Mouse (Mus musculus) limb, embryonic 14.5 days (tissue): ENCODE results near the gene Gpsm1. TPM values are rescaled to one million over a fixed set of nuclear protein-coding genes. Genes with fewer than 3 reads are reported as not detected.

ENCODE experiments used
- ATAC-seq: fragments of 200-750 bp; cut with Nextera tagmentation; 2 replicates; pipeline ENCODE4 v1.8.0; 2017; ENCODE audit warnings: low read depth, moderate number of reproducible peaks, moderate TSS enrichment; ENCODE audit not compliant: low FRiP score
- DNase-seq: peaks from one replicate; pipeline ENCODE4 v3.0.0-alpha.2; 2015; ENCODE audit warnings: low spot score
- H3K27ac ChIP-seq: fragments of 300-500 bp; sonication (generic); replicated peaks from 2 replicates; pipeline ENCODE4 v1.5.1; 2014; ENCODE audit warnings: low read depth, mild to moderate bottlenecking, low read length, moderate library complexity, mixed read lengths
- H3K27me3 ChIP-seq: fragments of 300-500 bp; sonication (generic); 2 replicates; pipeline ENCODE4 v1.6.1; 2014; ENCODE audit warnings: low read length, mixed read lengths; ENCODE audit not compliant: control insufficient read depth, insufficient read depth
- H3K36me3 ChIP-seq: fragments of 300-500 bp; sonication (generic); 2 replicates; pipeline ENCODE4 v1.6.1; 2014; ENCODE audit warnings: mild to moderate bottlenecking, low read length, moderate library complexity, mixed read lengths; ENCODE audit not compliant: control insufficient read depth, insufficient read depth
- H3K4me1 ChIP-seq: fragments of 300-500 bp; sonication (generic); 2 replicates; pipeline ENCODE4 v1.6.1; 2014; ENCODE audit warnings: antibody characterized with exemption, low read length, mixed read lengths; ENCODE audit not compliant: control insufficient read depth, insufficient read depth
- H3K4me2 ChIP-seq: fragments of 300-500 bp; sonication (generic); replicated peaks from 2 replicates; pipeline ENCODE4 v1.6.1; 2014; ENCODE audit warnings: low read depth, mild to moderate bottlenecking, low read length, moderate library complexity; ENCODE audit not compliant: severe bottlenecking
- H3K4me3 ChIP-seq: fragments of 300-500 bp; sonication (generic); replicated peaks from 2 replicates; pipeline ENCODE4 v1.5.1; 2014; ENCODE audit warnings: low read length
- H3K9ac ChIP-seq: fragments of 300-500 bp; sonication (generic); 2 replicates; pipeline ENCODE4 v1.6.1; 2014; ENCODE audit warnings: mild to moderate bottlenecking, low read depth, low read length, moderate library complexity; ENCODE audit not compliant: severe bottlenecking
- H3K9me3 ChIP-seq: fragments of 300-500 bp; sonication (generic); 2 replicates; pipeline ENCODE4 v1.6.1; 2016; ENCODE audit warnings: low read length; ENCODE audit not compliant: control insufficient read depth
- POLR2A ChIP-seq: fragments of 200-500 bp; IDR thresholded peaks from 2 replicates; pipeline ENCODE4 v1.8.0; 2012; ENCODE audit warnings: inconsistent platforms, mild to moderate bottlenecking, moderate library complexity, borderline replicate concordance; ENCODE audit not compliant: insufficient read depth, insufficient read length; ENCODE audit errors: extremely low read depth
- WGBS: fragments of 180-500 bp; shearing (Covaris S2); extraction: QIAGEN DNeasy Blood & Tissue Kit; methylation state at CpG from one replicate; pipeline ENCODE4 v1.1.7; 2014; 5-methylcytosine and 5-hydroxymethylcytosine counted together
- polyA plus RNA-seq, 2 experiments: library from polyadenylated mRNA; depleted of rRNA in 1 of 2; stranded (reverse) in 1 of 2; unstranded in 1 of 2; fragments of >200 nt; fragmentation: Nextera tagmentation in 1 of 2; extraction: Ambion mirVana in 1 of 2; gene quantifications; 2 replicates each; pipeline versions ENCODE4 v1.2.1 to v1.2.3; 2012 to 2014

Gene Gpsm1
- polyA plus RNA-seq, 2 experiments = 31.0 to 78.4 TPM

- ATAC-seq (no peak), DNase-seq (no peak)
Measured at GRCm38 (mm10) chr2:26357484-26357883, 42.2 kb downstream of the Gpsm1 start.

GRCm38 (mm10) chr2:26358667-26359320 is 43.5 kb downstream of the Gpsm1 start:
- no peaks in the 10 kb centered on the region for H3K27me3 ChIP-seq
- DNase-seq (no peak), ATAC-seq (no peak)
- H3K9me3 ChIP-seq = no peaks in the 10 kb centered on the region
- no peak overlapping the region for H3K9ac ChIP-seq
- H3K4me3 ChIP-seq = no peak overlapping the region
- H3K4me2 ChIP-seq = no peak overlapping the region
- H3K4me1 ChIP-seq = no peaks in the 10 kb centered on the region
- H3K36me3 ChIP-seq = peaks cover 16% of the 10 kb centered on the region
- WGBS = 87% methylated on average over 13 of the region's 13 CpGs
- no peak overlapping the region for H3K27ac ChIP-seq
- TF ChIP-seq POLR2A = no peak

More at GRCm38 (mm10) chr2:26357484-26357883, 42.2 kb downstream of the Gpsm1 start:
- Histone ChIP-seq H3K9me3 (no peaks in the 10 kb centered on the region), H3K9ac (no peak overlapping the region; the same call in 1 of the 2 replicates), H3K36me3 (peaks cover 5% of the 10 kb centered on the region), H3K27ac (no peak overlapping the region), H3K4me1 (peaks cover 4% of the 10 kb centered on the region; the same call in 1 of the 2 replicates), H3K27me3 (no peaks in the 10 kb centered on the region), H3K4me2 (no peak overlapping the region), H3K4me3 (no peak overlapping the region)
- 46% methylated on average over 15 of the region's 15 CpGs for WGBS
- no peak for TF ChIP-seq POLR2A

GRCm38 (mm10) chr2:26359983-26360382 is 44.7 kb downstream of the Gpsm1 start:
- H3K27ac ChIP-seq = no peak overlapping the region
- DNase-seq (no peak), ATAC-seq (no peak)
- no peaks in the 10 kb centered on the region for H3K9me3 ChIP-seq
- no peak overlapping the region for H3K9ac ChIP-seq
- no peaks in the 10 kb centered on the region for H3K27me3 ChIP-seq
- H3K36me3 ChIP-seq = peaks cover 28% of the 10 kb centered on the region
- no peak overlapping the region for H3K4me2 ChIP-seq
- 95% methylated on average over 6 of the region's 6 CpGs for WGBS
- H3K4me1 ChIP-seq = no peaks in the 10 kb centered on the region
- no peak for TF ChIP-seq POLR2A
- H3K4me3 ChIP-seq = no peak overlapping the region

GRCm38 (mm10) chr2:26360772-26361171 is 45.5 kb downstream of the Gpsm1 start, which contains the start of gene Card9:
Gene Card9, minus strand, starts transcription at chr2:26360918.
- ATAC-seq (no peak), DNase-seq (no peak)
- H3K27ac ChIP-seq = no peak within 1 kb of the TSS
- no peak within 1 kb of the TSS for H3K4me3 ChIP-seq
- peaks cover 33% of the 10 kb centered on the region for H3K36me3 ChIP-seq
- no peaks in the 10 kb centered on the region for H3K4me1 ChIP-seq
- H3K9ac ChIP-seq = no peak within 1 kb of the TSS
- WGBS = 50% methylated on average over 3 of the region's 3 CpGs
- no peak within 1 kb of the TSS for H3K4me2 ChIP-seq
- TF ChIP-seq POLR2A = no peak
- H3K9me3 ChIP-seq = no peaks in the 10 kb centered on the region
- no peaks in the 10 kb centered on the region for H3K27me3 ChIP-seq

- WGBS = 77% methylated on average over 5 of the region's 5 CpGs
Measured at GRCm38 (mm10) chr2:26362991-26363390, 47.7 kb downstream of the Gpsm1 start.

GRCm38 (mm10) chr2:26363481-26363880 is 48.2 kb downstream of the Gpsm1 start:
- Histone ChIP-seq H3K27me3 (no peaks in the 10 kb centered on the region), H3K9ac (no peak overlapping the region), H3K4me3 (no peak overlapping the region), H3K4me2 (no peak overlapping the region), H3K27ac (no peak overlapping the region), H3K4me1 (no peaks in the 10 kb centered on the region), H3K36me3 (peaks cover 61% of the 10 kb centered on the region), H3K9me3 (no peaks in the 10 kb centered on the region)
- no peak for ATAC-seq
- WGBS = 88% methylated on average over 5 of the region's 5 CpGs
- TF ChIP-seq POLR2A = no peak
- no peak for DNase-seq

More at GRCm38 (mm10) chr2:26362991-26363390, 47.7 kb downstream of the Gpsm1 start:
- TF ChIP-seq POLR2A = no peak
- Histone ChIP-seq H3K9ac (0 out of 2 replicates have a peak overlapping the region, but pooled peaks have one; percentile 25), H3K4me2 (no peak overlapping the region), H3K4me3 (no peak overlapping the region), H3K27me3 (no peaks in the 10 kb centered on the region), H3K36me3 (peaks cover 56% of the 10 kb centered on the region), H3K27ac (no peak overlapping the region), H3K9me3 (no peaks in the 10 kb centered on the region), H3K4me1 (no peaks in the 10 kb centered on the region)
- no peak for ATAC-seq
- DNase-seq = no peak
